Mouse (Mus musculus): ENCODE data around the gene Ablim2. TPM values are rescaled to one million over a fixed set of nuclear protein-coding genes. Genes with fewer than 3 reads are reported as not detected.

The Ablim2 gene
- polyA plus RNA-seq, 1 experiment from 2014 or later = 2.5 TPM

DNA sequence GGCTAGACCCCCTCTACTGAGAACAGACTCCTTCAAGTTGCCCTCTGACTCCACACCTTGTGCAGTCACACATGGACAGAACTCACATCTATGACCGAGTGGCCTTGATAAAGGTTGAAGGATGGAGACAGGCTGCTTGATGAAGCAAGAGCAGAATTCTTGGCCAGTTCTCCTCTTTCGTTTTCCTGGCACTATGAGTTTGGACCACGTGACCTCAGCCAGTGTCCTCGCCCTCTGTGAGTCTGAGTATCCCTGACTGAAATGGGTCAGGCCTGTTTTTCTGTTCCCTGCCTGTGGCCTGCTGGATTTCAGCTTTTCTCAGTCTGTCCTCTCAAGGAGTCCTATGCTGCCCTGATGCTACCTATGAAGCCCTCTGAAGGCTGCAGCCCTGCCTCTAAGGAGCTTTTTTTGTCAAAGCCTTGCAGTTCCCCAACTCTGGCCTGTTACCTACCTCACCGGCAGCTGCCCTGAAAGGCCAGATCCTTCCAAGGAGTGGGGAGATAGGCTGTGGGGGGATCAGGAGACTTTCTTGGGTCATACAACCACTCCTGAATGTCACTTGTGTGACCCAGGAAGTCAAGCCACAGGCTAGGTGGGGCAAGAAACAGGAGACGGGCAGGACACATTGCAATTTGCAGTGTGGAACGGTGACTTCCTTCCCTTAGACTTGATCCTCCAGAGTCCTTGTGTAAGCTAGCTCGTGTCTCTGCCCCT is 14.3 kb upstream of the Ablim2 start:
- Histone ChIP-seq H3K4me2 (no peak overlapping the region), H3K9me3 (replicated peaks; ENCODE audit: control insufficient read depth, low read length) (no peaks in the 10 kb centered on the region), H3K36me3 (ENCODE audit: control insufficient read depth, insufficient read depth, low read length) (no peaks in the 10 kb centered on the region), H3K9ac (ENCODE audit: low read depth, low read length) (no peak overlapping the region), H3K4me1 (ENCODE audit: control insufficient read depth, insufficient read depth, low read length) (peaks cover 28% of the 10 kb centered on the region), H3K4me3 (ENCODE audit: low read depth, low read length) (no peak overlapping the region), H3K27ac (ENCODE audit: low read depth, low read length) (no peak overlapping the region), H3K27me3 (ENCODE audit: control insufficient read depth, insufficient read depth, low read length) (peaks cover 6% of the 10 kb centered on the region; the same call in 1 of the 2 replicates)
- 76% methylated on average over 8 of the region's 8 CpGs for WGBS (ENCODE audit: insufficient replicate concordance)
- ATAC-seq (replicated peaks; ENCODE audit: insufficient number of reproducible peaks, low FRiP score, low TSS enrichment) = no peak

DNA sequence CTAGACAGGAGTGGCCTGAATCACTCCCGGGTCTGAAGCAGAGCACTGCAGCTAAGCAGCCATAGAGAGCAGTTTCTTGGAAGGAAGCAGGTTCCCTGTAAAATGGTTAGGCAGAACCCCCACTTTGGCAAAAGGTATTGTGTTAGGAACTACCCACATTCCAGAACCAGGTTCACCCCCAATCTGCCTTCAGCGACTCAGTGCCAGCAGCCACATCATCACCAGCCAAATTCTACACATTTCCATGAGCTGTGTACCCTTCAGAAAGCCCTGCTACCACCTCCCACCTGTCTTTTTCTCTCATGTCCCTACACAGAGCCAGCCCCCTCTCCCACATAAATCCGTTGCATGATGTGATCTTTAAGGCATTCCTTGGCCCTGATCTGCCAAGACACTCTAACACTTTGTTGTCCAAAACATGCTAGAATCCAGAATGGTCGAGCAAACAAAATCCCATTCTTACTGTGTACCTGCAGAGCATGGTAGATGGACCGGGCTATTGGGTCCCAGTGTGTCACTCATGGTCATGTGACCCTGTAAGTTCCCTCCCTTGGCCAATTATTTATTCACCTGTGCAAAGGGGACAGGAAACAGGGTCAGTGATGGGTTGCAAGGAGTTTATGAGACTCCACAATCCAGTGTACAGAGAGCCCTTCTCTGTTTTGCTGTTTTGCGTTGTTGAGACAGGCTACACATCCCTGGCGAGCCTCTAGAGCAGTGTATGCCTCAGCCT is 13.5 kb upstream of the Ablim2 start:
- Histone ChIP-seq H3K4me3 (ENCODE audit: low read depth, low read length) (no peak overlapping the region), H3K4me1 (ENCODE audit: control insufficient read depth, insufficient read depth, low read length) (peaks cover 20% of the 10 kb centered on the region), H3K9me3 (replicated peaks; ENCODE audit: control insufficient read depth, low read length) (no peaks in the 10 kb centered on the region), H3K36me3 (ENCODE audit: control insufficient read depth, insufficient read depth, low read length) (no peaks in the 10 kb centered on the region), H3K27me3 (ENCODE audit: control insufficient read depth, insufficient read depth, low read length) (peaks cover 6% of the 10 kb centered on the region; the same call in 1 of the 2 replicates), H3K9ac (ENCODE audit: low read depth, low read length) (no peak overlapping the region), H3K27ac (ENCODE audit: low read depth, low read length) (no peak overlapping the region), H3K4me2 (no peak overlapping the region)
- 86% methylated on average over 7 of the region's 7 CpGs for WGBS (ENCODE audit: insufficient replicate concordance)
- no peak for ATAC-seq (replicated peaks; ENCODE audit: insufficient number of reproducible peaks, low FRiP score, low TSS enrichment)

DNA sequence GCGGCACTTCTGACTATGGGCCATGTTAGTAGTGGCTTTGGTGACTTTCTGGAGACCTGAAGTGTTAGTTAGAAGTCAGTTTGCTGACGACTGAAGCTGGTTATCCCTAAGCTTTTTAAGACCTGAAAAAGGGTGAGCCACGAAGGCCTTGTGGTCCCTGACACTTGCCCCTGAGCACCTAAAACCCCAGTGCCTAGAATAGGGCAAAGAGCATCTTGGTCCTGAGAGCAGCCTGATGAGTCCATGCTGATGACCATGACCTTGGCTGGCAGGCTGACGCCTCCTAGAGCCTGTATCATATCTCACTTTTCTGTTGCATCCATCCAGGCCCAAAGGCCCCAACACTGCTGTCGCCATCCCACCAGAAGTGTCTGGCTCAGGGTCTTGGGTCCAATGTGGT is 12.3 kb upstream of the Ablim2 start:
- Histone ChIP-seq H3K27me3 (ENCODE audit: control insufficient read depth, insufficient read depth, low read length) (peaks cover 6% of the 10 kb centered on the region; the same call in 1 of the 2 replicates), H3K4me3 (ENCODE audit: low read depth, low read length) (no peak overlapping the region), H3K36me3 (ENCODE audit: control insufficient read depth, insufficient read depth, low read length) (no peaks in the 10 kb centered on the region), H3K4me1 (ENCODE audit: control insufficient read depth, insufficient read depth, low read length) (peaks cover 8% of the 10 kb centered on the region), H3K9me3 (replicated peaks; ENCODE audit: control insufficient read depth, low read length) (no peaks in the 10 kb centered on the region), H3K27ac (ENCODE audit: low read depth, low read length) (no peak overlapping the region), H3K9ac (ENCODE audit: low read depth, low read length) (no peak overlapping the region), H3K4me2 (no peak overlapping the region)
- ATAC-seq (replicated peaks; ENCODE audit: insufficient number of reproducible peaks, low FRiP score, low TSS enrichment) = no peak
- WGBS (ENCODE audit: insufficient replicate concordance) = 80% methylated on average over 5 of the region's 5 CpGs

DNA sequence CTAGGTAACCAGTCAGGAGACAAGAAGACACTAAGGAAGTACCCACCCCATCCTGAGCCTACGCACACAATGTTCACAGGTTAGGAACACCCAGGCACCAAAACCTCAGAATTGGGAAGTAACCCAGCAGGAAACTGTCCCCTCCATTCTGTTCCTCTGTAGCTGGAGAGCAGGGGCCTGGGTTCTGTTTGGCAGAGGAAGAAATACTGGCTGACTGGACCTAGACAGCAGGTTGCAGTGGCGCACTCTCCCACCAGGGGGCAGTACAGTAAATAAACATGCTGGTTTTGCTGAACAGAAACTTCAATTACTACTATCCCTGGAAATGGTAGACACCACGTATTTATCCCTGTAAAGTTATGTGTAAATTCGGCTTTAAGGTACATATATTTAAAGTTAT is 10.8 kb upstream of the Ablim2 start:
- 23% methylated on average over 4 of the region's 4 CpGs for WGBS (ENCODE audit: insufficient replicate concordance)
- no peak for ATAC-seq (replicated peaks; ENCODE audit: insufficient number of reproducible peaks, low FRiP score, low TSS enrichment)
- no peak overlapping the region for H3K4me3 ChIP-seq (ENCODE audit: low read depth, low read length)
- no peaks in the 10 kb centered on the region for H3K9me3 ChIP-seq (replicated peaks; ENCODE audit: control insufficient read depth, low read length)
- H3K9ac ChIP-seq (ENCODE audit: low read depth, low read length) = no peak overlapping the region
- H3K4me2 ChIP-seq = no peak overlapping the region
- H3K27ac ChIP-seq (ENCODE audit: low read depth, low read length) = no peak overlapping the region
- H3K27me3 ChIP-seq (ENCODE audit: control insufficient read depth, insufficient read depth, low read length) = peaks cover under 1% of the 10 kb centered on the region; the same call in 1 of the 2 replicates
- H3K36me3 ChIP-seq (ENCODE audit: control insufficient read depth, insufficient read depth, low read length) = no peaks in the 10 kb centered on the region
- no peaks in the 10 kb centered on the region for H3K4me1 ChIP-seq (ENCODE audit: control insufficient read depth, insufficient read depth, low read length)

DNA sequence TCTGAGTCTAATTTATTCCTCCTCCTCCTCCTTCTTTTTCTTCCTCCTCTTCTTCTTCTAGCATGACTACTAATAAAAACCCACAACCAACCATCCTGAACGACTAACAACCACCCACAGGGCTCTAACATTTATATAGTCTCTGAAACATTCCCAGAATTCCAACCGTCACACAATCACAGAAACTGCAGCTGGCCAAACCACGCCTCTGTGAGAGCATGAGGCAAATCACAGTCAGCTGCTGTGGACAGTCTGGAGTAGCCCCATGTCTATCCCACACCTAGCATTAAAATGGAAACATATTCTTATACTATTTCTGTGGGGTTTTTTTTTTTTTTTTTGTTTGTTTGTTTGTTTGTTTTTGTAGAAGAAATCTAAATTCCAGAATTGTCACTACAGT is 8.3 kb upstream of the Ablim2 start:
- no peak overlapping the region for H3K27ac ChIP-seq (ENCODE audit: low read depth, low read length)
- H3K36me3 ChIP-seq (ENCODE audit: control insufficient read depth, insufficient read depth, low read length) = no peaks in the 10 kb centered on the region
- no peaks in the 10 kb centered on the region; the same call in 1 of the 2 replicates for H3K27me3 ChIP-seq (ENCODE audit: control insufficient read depth, insufficient read depth, low read length)
- H3K9me3 ChIP-seq (replicated peaks; ENCODE audit: control insufficient read depth, low read length) = no peaks in the 10 kb centered on the region
- no peak overlapping the region for H3K4me2 ChIP-seq
- ATAC-seq (replicated peaks; ENCODE audit: insufficient number of reproducible peaks, low FRiP score, low TSS enrichment) = no peak
- H3K4me3 ChIP-seq (ENCODE audit: low read depth, low read length) = no peak overlapping the region
- H3K9ac ChIP-seq (ENCODE audit: low read depth, low read length) = no peak overlapping the region
- no peaks in the 10 kb centered on the region for H3K4me1 ChIP-seq (ENCODE audit: control insufficient read depth, insufficient read depth, low read length)
- 60% methylated on average over 3 of the region's 3 CpGs for WGBS (ENCODE audit: insufficient replicate concordance)

DNA sequence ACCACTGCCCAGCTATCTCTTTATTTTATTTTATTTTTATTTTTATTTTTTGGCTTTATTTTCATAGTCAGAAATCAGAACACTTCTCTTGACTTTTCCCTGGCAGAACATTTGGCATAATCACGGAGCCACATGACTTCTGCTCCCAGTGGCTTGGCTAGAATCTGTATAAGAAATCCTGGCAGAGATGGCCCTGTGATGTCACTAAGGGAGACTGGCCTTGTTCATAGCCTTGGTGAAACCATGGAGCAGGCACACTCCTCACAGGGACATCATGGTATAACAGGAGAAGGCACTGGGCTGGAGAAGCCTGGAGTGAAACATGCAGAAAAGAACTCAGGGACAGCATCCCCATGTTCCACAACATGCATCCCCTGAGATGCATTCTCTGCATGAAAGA is 7.7 kb upstream of the Ablim2 start:
- Histone ChIP-seq H3K9ac (ENCODE audit: low read depth, low read length) (no peak overlapping the region), H3K27ac (ENCODE audit: low read depth, low read length) (no peak overlapping the region), H3K27me3 (ENCODE audit: control insufficient read depth, insufficient read depth, low read length) (no peaks in the 10 kb centered on the region; the same call in 1 of the 2 replicates), H3K36me3 (ENCODE audit: control insufficient read depth, insufficient read depth, low read length) (no peaks in the 10 kb centered on the region), H3K4me1 (ENCODE audit: control insufficient read depth, insufficient read depth, low read length) (no peaks in the 10 kb centered on the region), H3K9me3 (replicated peaks; ENCODE audit: control insufficient read depth, low read length) (no peaks in the 10 kb centered on the region), H3K4me2 (no peak overlapping the region), H3K4me3 (ENCODE audit: low read depth, low read length) (no peak overlapping the region)
- 85% methylated on average over 1 of the region's 1 CpGs for WGBS (ENCODE audit: insufficient replicate concordance)
- ATAC-seq (replicated peaks; ENCODE audit: insufficient number of reproducible peaks, low FRiP score, low TSS enrichment) = no peak

DNA sequence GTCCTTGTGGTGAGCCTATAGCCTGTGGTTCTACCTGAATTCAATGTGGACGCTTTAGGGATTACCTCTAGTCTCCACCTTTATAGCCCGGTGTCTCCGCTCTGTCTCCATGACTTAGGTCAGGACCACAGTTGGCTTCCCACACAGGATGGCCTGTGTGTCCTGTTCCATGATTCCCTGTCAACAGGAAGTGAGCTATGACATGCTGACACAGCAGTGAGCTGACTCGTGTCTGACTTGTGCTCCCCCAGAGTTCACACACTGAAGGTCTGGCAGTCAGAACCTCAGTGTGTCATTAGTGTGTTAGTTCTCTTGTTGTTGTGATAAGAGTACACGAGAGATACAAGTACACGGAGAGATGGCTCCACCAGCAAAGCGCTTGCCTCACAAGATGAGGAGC is 6.7 kb upstream of the Ablim2 start:
- Histone ChIP-seq H3K36me3 (ENCODE audit: control insufficient read depth, insufficient read depth, low read length) (no peaks in the 10 kb centered on the region), H3K4me3 (ENCODE audit: low read depth, low read length) (no peak overlapping the region), H3K4me1 (ENCODE audit: control insufficient read depth, insufficient read depth, low read length) (no peaks in the 10 kb centered on the region), H3K9ac (ENCODE audit: low read depth, low read length) (no peak overlapping the region), H3K9me3 (replicated peaks; ENCODE audit: control insufficient read depth, low read length) (no peaks in the 10 kb centered on the region), H3K27me3 (ENCODE audit: control insufficient read depth, insufficient read depth, low read length) (peaks cover 3% of the 10 kb centered on the region), H3K4me2 (no peak overlapping the region), H3K27ac (ENCODE audit: low read depth, low read length) (no peak overlapping the region)
- ATAC-seq (replicated peaks; ENCODE audit: insufficient number of reproducible peaks, low FRiP score, low TSS enrichment) = no peak
- WGBS (ENCODE audit: insufficient replicate concordance) = 74% methylated on average over 7 of the region's 7 CpGs

DNA sequence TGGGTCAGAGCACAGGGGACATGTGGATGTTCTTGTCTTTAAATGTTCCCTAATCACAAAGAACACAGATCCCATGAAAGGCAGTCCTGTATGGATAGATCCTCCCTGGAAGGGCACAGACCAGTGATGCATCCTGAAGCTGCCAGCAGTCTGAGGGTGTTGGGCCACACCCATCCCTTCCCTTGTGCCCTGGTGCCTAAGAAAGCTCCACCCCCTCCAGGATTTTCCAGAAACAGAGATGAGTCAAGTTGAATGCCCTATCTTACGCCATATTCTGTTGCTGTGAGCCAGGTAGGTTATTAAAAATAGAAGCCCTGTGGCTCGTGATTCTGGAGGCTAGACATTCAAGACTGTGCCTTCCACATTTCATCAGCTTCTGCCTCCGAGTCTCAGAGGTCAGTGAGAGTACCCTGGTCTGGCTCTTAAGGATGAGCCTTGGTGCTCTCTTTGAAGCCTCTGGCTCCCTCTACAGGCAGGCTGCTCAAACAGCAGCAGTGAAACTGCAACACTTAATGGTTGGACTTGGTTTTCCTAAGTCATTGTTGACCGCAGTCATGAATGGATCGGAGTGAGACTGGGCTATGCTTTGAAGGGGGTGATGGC is 2.4 kb upstream of the Ablim2 start:
- 25% methylated on average over 5 of the region's 5 CpGs for WGBS (ENCODE audit: insufficient replicate concordance)
- no peak overlapping the region for H3K27ac ChIP-seq (ENCODE audit: low read depth, low read length)
- H3K9me3 ChIP-seq (replicated peaks; ENCODE audit: control insufficient read depth, low read length) = no peaks in the 10 kb centered on the region
- no peak overlapping the region for H3K9ac ChIP-seq (ENCODE audit: low read depth, low read length)
- H3K36me3 ChIP-seq (ENCODE audit: control insufficient read depth, insufficient read depth, low read length) = no peaks in the 10 kb centered on the region
- ATAC-seq (replicated peaks; ENCODE audit: insufficient number of reproducible peaks, low FRiP score, low TSS enrichment) = no peak
- 0 out of 2 replicates have a peak, but pooled peaks cover 3% of the 10 kb centered on the region for H3K4me1 ChIP-seq (ENCODE audit: control insufficient read depth, insufficient read depth, low read length)
- peaks cover 35% of the 10 kb centered on the region for H3K27me3 ChIP-seq (ENCODE audit: control insufficient read depth, insufficient read depth, low read length)
- H3K4me2 ChIP-seq = no peak overlapping the region
- H3K4me3 ChIP-seq (ENCODE audit: low read depth, low read length) = no peak overlapping the region
